Mouse (Mus musculus) lung, postnatal 25 days (tissue): ENCODE data around the gene Myo19.

Experiments used
- DNase-seq: peaks from one replicate; pipeline ENCODE4 v3.0.0; 2022; ENCODE audit warnings: low spot score

Myo19 gene

DNA sequence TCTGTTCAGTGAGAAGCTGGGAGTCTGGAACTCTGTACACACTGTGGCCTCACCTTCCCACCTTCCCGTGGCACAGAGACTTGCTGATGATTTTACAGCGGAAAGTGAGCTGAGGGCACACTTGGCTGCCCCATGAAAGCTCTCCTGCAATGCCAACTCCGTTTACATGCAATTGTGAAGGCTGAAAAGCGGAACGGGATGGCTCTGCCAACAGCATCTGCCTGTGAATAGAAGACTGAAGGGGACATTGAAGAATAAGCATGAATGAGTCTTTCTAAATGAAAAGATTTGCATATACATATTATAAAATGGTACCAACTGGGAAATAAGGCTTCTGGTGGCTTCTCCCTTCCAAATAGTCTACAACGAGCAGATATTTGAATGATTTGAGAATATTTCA is 67.3 kb downstream of the Myo19 start:
- no peak for DNase-seq

DNA sequence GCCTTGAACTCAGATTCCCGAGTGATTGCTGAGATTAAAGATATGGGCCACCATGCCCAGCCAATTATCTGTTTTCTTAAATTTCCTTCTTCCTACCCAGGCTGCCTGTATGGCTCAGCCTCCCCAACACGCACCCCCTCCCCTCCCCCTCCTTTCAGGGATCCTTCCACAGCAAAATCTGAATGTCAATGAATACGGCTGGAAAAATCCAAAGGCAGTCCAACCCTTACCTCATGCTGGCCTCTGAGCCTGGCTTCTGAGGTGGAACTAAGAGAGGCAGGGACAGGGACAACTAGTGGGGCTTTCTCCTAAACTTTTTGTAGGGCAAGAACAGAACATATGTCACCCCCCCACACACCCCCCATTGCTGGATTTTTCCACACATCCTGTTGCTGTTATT is 68.2 kb downstream of the Myo19 start:
- no peak for DNase-seq

DNA sequence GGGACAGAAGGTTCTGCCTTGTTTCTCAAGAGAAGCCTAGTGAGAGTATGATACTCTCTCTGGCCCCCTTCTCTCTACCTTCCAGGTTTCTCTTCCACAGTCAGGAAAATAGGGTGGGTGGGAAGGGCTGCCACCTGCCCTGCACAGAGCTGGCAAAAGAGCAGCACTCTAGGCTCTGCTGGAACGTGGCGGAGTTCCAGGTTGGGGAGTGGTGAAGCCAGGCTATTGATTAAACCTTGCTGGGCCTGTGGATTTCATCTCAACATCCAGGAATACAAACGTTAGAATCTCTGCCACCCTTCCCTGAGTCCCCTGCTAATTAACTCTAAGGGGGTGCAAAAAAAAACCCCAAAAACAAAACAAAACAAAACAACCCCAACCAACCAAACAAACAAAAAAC is 68.6 kb downstream of the Myo19 start:
- DNase-seq, result no peak

DNA sequence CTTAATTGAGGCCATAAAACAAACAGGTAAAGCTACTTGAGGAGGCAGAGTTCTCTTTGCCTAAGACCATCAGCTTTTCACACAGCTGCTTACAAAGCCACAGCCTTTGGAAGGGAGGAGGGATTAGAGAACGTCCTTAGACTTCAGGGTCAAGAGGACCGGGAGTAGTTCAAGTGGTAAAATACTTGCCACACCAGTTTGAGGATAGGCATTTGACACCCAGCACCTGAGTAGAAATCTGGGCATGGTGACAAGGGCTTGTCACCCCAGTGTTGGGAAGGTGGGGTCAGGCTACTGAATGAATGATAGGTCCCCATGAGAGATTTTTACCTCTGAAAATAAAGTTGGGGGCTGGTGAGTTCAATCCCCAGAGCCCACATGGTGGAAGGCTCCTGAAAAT is 72.7 kb downstream of the Myo19 start:
- DNase-seq, result peak; percentile 86

DNA sequence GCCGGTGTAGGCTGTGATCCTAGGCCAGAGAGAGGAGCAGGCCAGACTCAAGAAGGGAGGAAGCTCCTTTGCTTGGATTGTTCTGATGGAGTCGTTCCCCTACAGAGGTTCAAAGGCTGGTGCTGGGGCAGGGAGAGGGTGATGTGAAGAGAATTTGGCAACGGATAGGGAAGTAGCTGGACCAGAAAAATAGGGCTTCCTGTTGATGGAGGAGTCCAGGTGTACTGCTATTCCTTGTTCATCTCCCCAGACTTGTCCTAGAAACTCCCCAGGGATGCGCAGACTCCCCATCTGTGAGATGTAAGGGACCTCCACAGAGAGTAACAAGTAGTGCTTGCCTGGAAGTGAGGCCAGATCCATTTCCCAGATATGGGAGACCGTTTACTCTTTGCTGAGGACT is 76.5 kb downstream of the Myo19 start:
- no peak for DNase-seq

DNA sequence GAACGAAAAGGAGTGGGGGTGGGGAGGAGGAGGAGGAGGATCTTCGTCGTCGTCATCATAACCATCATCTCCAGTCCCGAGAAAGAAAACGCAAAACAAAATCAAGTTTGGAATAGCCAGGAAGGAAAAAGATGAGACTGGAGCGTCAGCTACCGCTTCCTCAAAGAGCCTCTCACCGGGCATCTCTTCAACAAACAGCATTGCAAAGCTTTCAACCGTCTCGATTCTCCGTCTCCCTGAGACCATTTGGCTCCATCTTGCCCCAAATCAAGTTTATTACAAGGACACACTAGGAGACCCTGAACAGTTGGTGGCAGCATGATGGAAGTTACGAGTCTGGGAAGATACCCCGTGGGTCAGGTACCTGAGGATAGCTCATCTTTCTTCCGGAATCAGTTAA is 77.2 kb downstream of the Myo19 start:
- DNase-seq, result no peak

DNA sequence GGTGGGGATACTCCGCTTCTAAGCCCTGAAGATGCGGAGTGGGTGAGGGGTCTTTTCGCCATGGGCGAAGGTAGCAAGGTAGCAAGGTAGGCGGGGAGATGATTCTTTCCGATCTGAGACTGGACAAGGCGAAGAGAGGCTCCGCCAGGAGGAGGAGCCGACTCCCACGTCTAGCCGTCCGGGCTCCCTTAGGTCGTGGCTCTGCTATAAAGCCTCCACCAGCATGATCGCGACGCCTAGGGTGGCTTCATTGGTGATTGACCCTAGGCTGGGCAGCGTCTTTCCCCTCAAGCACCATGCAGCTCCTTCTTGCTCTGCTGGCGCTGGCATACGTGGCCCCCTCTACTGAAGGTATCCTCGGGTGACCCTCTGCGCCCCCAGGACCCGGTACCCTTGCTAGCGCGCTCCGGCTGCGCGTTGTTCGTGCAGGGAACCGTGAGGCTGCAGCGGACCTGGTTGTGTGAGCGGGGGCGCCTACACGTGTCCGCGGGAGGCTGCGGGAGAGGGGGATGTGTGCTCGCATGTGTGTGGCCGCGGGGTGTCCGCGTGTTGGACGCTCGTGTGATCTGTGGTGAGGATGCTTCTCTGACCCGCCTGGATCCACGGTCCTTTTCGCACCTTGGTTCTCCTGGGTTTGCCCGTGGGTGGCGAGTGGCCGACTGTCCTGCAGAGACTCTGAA is 77.8 kb downstream of the Myo19 start, which contains the start of gene Car4:
TSS of gene Car4 (plus strand) at position 196 of the 680 bp plus-strand sequence.
- DNase-seq, result peak; percentile 32

DNA sequence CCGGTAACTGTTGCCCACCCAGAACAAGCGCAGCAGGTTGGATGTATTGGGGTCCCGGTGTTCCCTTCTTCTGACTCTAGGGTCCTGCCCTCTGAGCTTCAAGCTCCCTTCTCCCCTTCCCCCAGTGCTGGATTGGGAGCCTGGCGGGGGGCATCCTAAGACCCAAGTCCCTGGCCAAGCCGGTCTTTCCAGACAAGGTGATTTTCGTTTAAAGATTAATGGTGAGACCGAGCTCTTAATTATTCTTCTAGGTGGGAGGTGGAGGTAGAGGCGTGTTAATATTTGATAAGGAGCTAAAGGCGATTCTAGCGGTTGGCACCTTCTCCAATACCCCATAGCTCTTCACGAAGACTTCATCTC is 78.3 kb downstream of the Myo19 start:
- no peak for DNase-seq

DNA sequence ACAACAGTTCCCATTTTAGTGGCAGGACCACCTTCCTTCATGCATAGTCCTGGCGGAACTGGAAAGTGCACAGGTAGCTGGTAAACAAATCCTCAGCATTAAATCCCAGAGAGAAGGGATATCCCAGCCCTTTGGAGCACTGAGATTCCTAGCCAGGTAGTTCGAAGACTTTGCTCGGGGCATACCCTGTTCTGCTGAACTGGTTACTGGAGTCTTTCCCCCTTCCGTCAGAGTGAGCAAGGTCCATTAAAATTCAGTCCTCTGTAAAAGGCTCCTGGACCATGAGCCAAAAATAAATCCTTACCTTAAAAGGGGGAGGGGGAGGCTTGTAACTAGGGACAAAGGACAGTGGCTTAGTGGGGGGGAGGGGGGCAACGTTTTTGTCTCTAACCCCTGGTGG is 79.2 kb downstream of the Myo19 start:
- no peak for DNase-seq

DNA sequence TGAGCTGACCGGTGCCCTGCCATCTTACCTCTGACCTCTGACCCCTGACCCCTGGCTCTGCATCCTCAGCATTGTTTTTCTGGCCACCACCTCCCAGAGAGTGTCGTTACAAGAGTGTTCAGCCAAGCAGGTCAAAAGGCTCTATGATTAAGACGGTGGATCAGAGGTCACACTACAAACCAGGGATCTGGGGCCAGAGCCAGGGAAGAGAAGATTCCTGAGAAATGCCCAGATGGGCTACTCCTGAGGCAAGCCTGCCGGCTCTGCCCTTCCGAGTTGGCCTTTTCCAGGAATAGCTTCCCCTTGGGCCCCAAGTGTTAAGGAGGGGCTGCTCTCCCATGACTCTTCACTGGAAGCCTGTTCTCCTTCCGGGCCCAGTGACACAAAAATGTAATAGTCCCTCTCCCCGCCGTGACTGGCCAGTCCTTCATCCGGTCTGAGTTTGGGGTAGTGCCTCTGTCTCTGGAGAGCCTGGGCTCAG is 79.8 kb downstream of the Myo19 start:
- DNase-seq, result peak; percentile 39

DNA sequence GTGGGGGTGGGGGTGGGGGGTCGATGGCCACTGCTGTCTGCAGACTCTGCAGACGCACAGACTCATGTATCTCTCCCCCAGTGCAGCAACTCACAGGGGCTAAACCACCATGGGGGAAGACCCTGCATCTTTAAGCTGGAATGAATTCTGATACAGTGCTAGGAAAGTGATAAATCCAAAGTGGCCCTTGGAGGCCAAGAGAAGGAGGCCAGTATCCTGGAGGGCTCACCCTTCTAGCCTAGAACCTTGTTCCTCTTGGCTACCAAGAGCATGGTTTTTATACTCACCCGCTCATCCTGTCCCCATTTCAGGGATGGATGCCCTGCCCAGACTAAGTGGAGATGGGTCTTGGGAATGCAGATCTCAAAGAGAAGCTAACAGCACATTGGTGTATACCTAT is 80.3 kb downstream of the Myo19 start:
- no peak for DNase-seq

DNA sequence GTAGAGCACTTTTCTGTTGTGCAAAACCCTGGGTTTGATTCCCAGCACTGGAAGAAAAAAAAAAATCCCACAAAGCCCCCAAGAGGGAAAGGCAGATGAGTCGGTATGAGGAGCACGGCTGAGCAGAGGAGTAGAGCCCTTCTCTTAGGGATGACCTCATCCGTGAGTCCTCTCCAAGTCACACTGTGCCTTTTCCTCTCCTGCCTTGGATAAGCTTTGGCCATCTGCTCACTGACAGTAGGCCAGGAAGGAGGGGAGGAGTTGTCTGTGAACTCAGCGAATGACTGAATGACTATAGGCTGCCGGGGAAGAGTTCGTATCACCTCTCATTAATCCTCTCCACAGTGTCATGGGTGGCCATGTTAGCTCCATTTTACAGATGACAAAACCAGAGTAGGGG is 80.8 kb downstream of the Myo19 start:
- DNase-seq, result peak; percentile 24
